22 mouse cellular contexts compared by ENCODE assay signal in the genomic region with DNA sequence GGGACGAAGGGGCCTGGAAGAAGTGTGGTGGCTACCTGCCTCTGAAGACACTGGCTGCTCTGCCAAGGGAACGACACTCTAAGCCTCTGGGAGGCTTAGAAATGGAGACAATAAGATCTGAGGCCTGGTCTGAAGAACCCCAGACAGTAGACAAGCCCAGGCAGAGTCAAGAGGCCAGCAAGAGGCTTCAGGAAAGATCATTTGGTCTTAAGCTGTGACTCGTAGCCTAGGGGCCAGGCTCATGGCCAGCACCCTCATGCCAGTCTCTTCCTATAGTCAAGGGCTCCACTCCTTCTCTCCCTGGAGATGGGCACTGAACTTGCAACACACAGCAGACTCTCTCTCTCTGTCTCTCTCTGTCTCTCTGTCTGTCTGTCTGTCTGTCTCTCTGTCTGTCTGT. TPM values are rescaled to one million over a fixed set of nuclear protein-coding genes. Genes with fewer than 3 reads are reported as not detected.
DNase-seq lines count a peak whose midpoint lies in the region; ATAC-seq and TF ChIP-seq lines count a peak whose summit lies in the region.
"Had no signal": no experiment of that assay in that cellular context is flagged by ENCODE, and none has a peak within 500 bp of the region (broad histone marks: within the 10 kb centered on the region; RNA-seq: fewer than 3 reads in every experiment).

No protein-coding gene starts in this region.

- 75% methylated on average over 3 of the region's 3 CpGs for WGBS in heart, embryonic 13.5 days
- WGBS in liver, embryonic 15.5 days (ENCODE audit: insufficient replicate concordance), result 43% methylated on average over 3 of the region's 3 CpGs
- WGBS in thymus, adult 2 months, result 90% methylated on average over 3 of the region's 3 CpGs

- H3K27ac ChIP-seq in heart, embryonic 13.5 days (replicated peaks), result peak overlapping the region; percentile 61
- H3K27ac ChIP-seq in liver, embryonic 15.5 days (replicated peaks), result peak overlapping the region; percentile 99
- no peak overlapping the region for H3K27ac ChIP-seq in thymus, adult 2 months (ENCODE audit: control insufficient read depth, insufficient read depth, low read length)
- H3K27ac ChIP-seq: embryonic facial prominence, embryonic 15.5 days; forebrain, embryonic 13.5 days; hindbrain, embryonic 12.5 days; kidney, embryonic 15.5 days; limb, embryonic 13.5 days; midbrain, embryonic 15.5 days; neural tube, embryonic 15.5 days; stomach, postnatal 0 days had no signal

- TF ChIP-seq POLR2A in thymus, adult 2 months (IDR thresholded peaks at IDR 0.05; ENCODE audit: control insufficient read depth, extremely low read depth, insufficient read depth, low read length, poor library complexity), result no peak

- H3K27me3 ChIP-seq in heart, embryonic 13.5 days (replicated peaks), result no peaks in the 10 kb centered on the region
- no peaks in the 10 kb centered on the region for H3K27me3 ChIP-seq in liver, embryonic 15.5 days
- no peaks in the 10 kb centered on the region for H3K27me3 ChIP-seq in thymus, adult 2 months (ENCODE audit: control insufficient read depth, insufficient read depth, low read length)
- H3K27me3 ChIP-seq: embryonic facial prominence, embryonic 15.5 days; forebrain, embryonic 13.5 days; hindbrain, embryonic 12.5 days; kidney, embryonic 15.5 days; limb, embryonic 13.5 days; midbrain, embryonic 15.5 days; neural tube, embryonic 15.5 days had no signal

- H3K9ac ChIP-seq in heart, embryonic 13.5 days, result 0 out of 2 replicates have a peak overlapping the region, but pooled peaks have one; percentile 9
- peak overlapping the region; percentile 65 for H3K9ac ChIP-seq in liver, embryonic 15.5 days
- H3K9ac ChIP-seq: embryonic facial prominence, embryonic 15.5 days; forebrain, embryonic 13.5 days; hindbrain, embryonic 12.5 days; kidney, embryonic 15.5 days; limb, embryonic 13.5 days; midbrain, embryonic 15.5 days; neural tube, embryonic 15.5 days had no signal

- peaks cover 23% of the 10 kb centered on the region for H3K4me1 ChIP-seq in heart, embryonic 13.5 days
- peaks cover 86% of the 10 kb centered on the region for H3K4me1 ChIP-seq in liver, embryonic 15.5 days (replicated peaks)
- peaks cover 8% of the 10 kb centered on the region for H3K4me1 ChIP-seq in thymus, adult 2 months (replicated peaks; ENCODE audit: control insufficient read depth, insufficient read depth, low read length)
- H3K4me1 ChIP-seq: forebrain, embryonic 13.5 days; hindbrain, embryonic 12.5 days; kidney, embryonic 15.5 days; limb, embryonic 13.5 days; midbrain, embryonic 15.5 days; neural tube, embryonic 15.5 days had no signal

- ATAC-seq in heart, embryonic 13.5 days (ENCODE audit: extremely low read depth, insufficient number of reproducible peaks, low FRiP score, low TSS enrichment), result no peak
- ATAC-seq in liver, embryonic 15.5 days (ENCODE audit: insufficient read depth), result peak; percentile 29
- ATAC-seq: forebrain, embryonic 13.5 days; midbrain, embryonic 15.5 days had no signal

- no peaks in the 10 kb centered on the region for H3K9me3 ChIP-seq in heart, embryonic 13.5 days
- H3K9me3 ChIP-seq in liver, embryonic 15.5 days (replicated peaks), result no peaks in the 10 kb centered on the region
- H3K9me3 ChIP-seq: embryonic facial prominence, embryonic 15.5 days; forebrain, embryonic 13.5 days; hindbrain, embryonic 12.5 days; kidney, embryonic 15.5 days; limb, embryonic 13.5 days; midbrain, embryonic 15.5 days; neural tube, embryonic 15.5 days had no signal

- no peak for DNase-seq in heart, postnatal 14 days
- peak; percentile 34 for DNase-seq in NIH3T3 (ENCODE audit: low read depth)
- DNase-seq in gonadal fat pad, adult 2 months (ENCODE audit: low read depth), result peak; percentile 56
- DNase-seq in left cerebral cortex, postnatal 10 days (ENCODE audit: extremely low spot score in 1 of 2, low spot score in 2 of 2), result no peak
- no peak for DNase-seq in thymus, adult 2 months
- no peak for DNase-seq in thymus, postnatal 14 days
- DNase-seq: cerebellum, adult 11 months; cerebellum, postnatal 10 days; gastrocnemius, postnatal 10 days; heart, adult 18-20 months; right cerebral cortex, postnatal 25 days had no signal

- H3K36me3 ChIP-seq in heart, embryonic 13.5 days, result no peaks in the 10 kb centered on the region
- no peaks in the 10 kb centered on the region for H3K36me3 ChIP-seq in liver, embryonic 15.5 days (replicated peaks)
- no peaks in the 10 kb centered on the region for H3K36me3 ChIP-seq in thymus, adult 2 months (ENCODE audit: control insufficient read depth, insufficient read depth, low read length)
- H3K36me3 ChIP-seq: embryonic facial prominence, embryonic 15.5 days; hindbrain, embryonic 12.5 days; kidney, embryonic 15.5 days; limb, embryonic 13.5 days; midbrain, embryonic 15.5 days; neural tube, embryonic 15.5 days had no signal

- TF ChIP-seq CTCF in thymus, adult 2 months (IDR thresholded peaks at IDR 0.05; ENCODE audit: borderline replicate concordance, control insufficient read depth, extremely low read depth, insufficient read depth, low read length, poor library complexity), result no peak

- peak overlapping the region; percentile 36; the same call in 1 of the 2 replicates for H3K4me2 ChIP-seq in heart, embryonic 13.5 days
- H3K4me2 ChIP-seq in liver, embryonic 15.5 days, result peak overlapping the region; percentile 78
- H3K4me2 ChIP-seq: embryonic facial prominence, embryonic 15.5 days; forebrain, embryonic 13.5 days; hindbrain, embryonic 12.5 days; kidney, embryonic 15.5 days; limb, embryonic 13.5 days; midbrain, embryonic 15.5 days; neural tube, embryonic 15.5 days had no signal

- no peak overlapping the region for H3K4me3 ChIP-seq in heart, embryonic 13.5 days
- peak overlapping the region; percentile 50 for H3K4me3 ChIP-seq in liver, embryonic 15.5 days (replicated peaks)
- no peak overlapping the region for H3K4me3 ChIP-seq in thymus, adult 2 months (ENCODE audit: control insufficient read depth, insufficient read depth, low read length)
- H3K4me3 ChIP-seq: embryonic facial prominence, embryonic 15.5 days; forebrain, embryonic 13.5 days; hindbrain, embryonic 12.5 days; kidney, embryonic 15.5 days; limb, embryonic 13.5 days; midbrain, embryonic 15.5 days; neural tube, embryonic 15.5 days had no signal

- intact Hi-C loops in heart, postnatal 14 days (cut with DNase I), result no loop called here
- intact Hi-C loops in left cerebral cortex, postnatal 10 days (cut with DNase I), result no loop called here

RNA-seq across cellular contexts. Expression of a gene that starts 12.2 kb away (rescaled TPM):
- polyA plus RNA-seq in heart, embryonic 13.5 days (2015; fragmentation: Nextera tagmentation; extraction: Ambion mirVana), result 0.09 TPM in 2 replicates
- under 1 TPM in 1 of 2 experiments, not detected in 1; 0.27 TPM for total RNA-seq in heart, postnatal 14 days (2021)
- 0.13 and 0.38 TPM in 2 replicates for polyA plus RNA-seq in gonadal fat pad, adult 2 months (2012; rRNA removed)
- polyA plus RNA-seq in liver, embryonic 15.5 days (2015; fragmentation: Nextera tagmentation; extraction: Ambion mirVana), result 2.0 and 2.9 TPM in 2 replicates
- 1 to 10 TPM; 1.3 to 1.7 TPM for total RNA-seq in left cerebral cortex, postnatal 10 days (2021)
- polyA plus RNA-seq in thymus, adult 2 months (2012; rRNA removed), result 7.6 and 10.1 TPM in 2 replicates
- total RNA-seq: adrenal gland, postnatal 14 days; heart, adult 18-20 months had no signal

RNA-seq across cellular contexts. Expression of a gene that starts 28.8 kb away (rescaled TPM):
- polyA plus RNA-seq in heart, embryonic 13.5 days (2015; fragmentation: Nextera tagmentation; extraction: Ambion mirVana), result 8.5 and 10.0 TPM in 2 replicates
- 1 to 10 TPM; 7.8 to 8.0 TPM for total RNA-seq in heart, postnatal 14 days (2021)
- 6.9 and 7.0 TPM in 2 replicates for polyA plus RNA-seq in gonadal fat pad, adult 2 months (2012; rRNA removed)
- polyA plus RNA-seq in liver, embryonic 15.5 days (2015; fragmentation: Nextera tagmentation; extraction: Ambion mirVana), result 48.8 and 58.0 TPM in 2 replicates
- total RNA-seq in left cerebral cortex, postnatal 10 days (2021), result 10 to 100 TPM; 14.7 to 18.7 TPM
- polyA plus RNA-seq in thymus, adult 2 months (2012; rRNA removed), result 28.6 and 31.0 TPM in 2 replicates

RNA-seq across cellular contexts. Expression of a gene that starts 44.2 kb away (rescaled TPM):
- 72.2 and 81.7 TPM in 2 replicates for polyA plus RNA-seq in heart, embryonic 13.5 days (2015; fragmentation: Nextera tagmentation; extraction: Ambion mirVana)
- total RNA-seq in heart, postnatal 14 days (2021), result 10 to 100 TPM; 40.1 to 45.9 TPM
- 10.1 and 13.7 TPM in 2 replicates for polyA plus RNA-seq in gonadal fat pad, adult 2 months (2012; rRNA removed)
- polyA plus RNA-seq in liver, embryonic 15.5 days (2015; fragmentation: Nextera tagmentation; extraction: Ambion mirVana), result 37.5 and 47.5 TPM in 2 replicates
- 10 to 100 TPM; 51.8 to 53.7 TPM for total RNA-seq in left cerebral cortex, postnatal 10 days (2021)
- polyA plus RNA-seq in thymus, adult 2 months (2012; rRNA removed), result 14.0 and 14.5 TPM in 2 replicates

Comparison
In these comparisons a context has a peak if more than half of its experiments do, and no peak if none do; other contexts are left out.
1. DNase-seq: peak in NIH3T3 (single experiment) and gonadal fat pad, adult 2 months (single experiment); none in heart, postnatal 14 days (0 of 2), left cerebral cortex, postnatal 10 days (0 of 2), thymus, adult 2 months (single experiment) and thymus, postnatal 14 days (single experiment).